Mouse (Mus musculus): ENCODE measurements around the gene Abcb7. TPM values are rescaled to one million over a fixed set of nuclear protein-coding genes. Genes with fewer than 3 reads are reported as not detected.
"Not testable (repeated sequence)": the region's sequence is repeated elsewhere in the genome, so short reads cannot be mapped to it uniquely, and the experiment has no call there.

Gene Abcb7
- polyA plus RNA-seq, 1 experiment, result 5.0 TPM

DNA sequence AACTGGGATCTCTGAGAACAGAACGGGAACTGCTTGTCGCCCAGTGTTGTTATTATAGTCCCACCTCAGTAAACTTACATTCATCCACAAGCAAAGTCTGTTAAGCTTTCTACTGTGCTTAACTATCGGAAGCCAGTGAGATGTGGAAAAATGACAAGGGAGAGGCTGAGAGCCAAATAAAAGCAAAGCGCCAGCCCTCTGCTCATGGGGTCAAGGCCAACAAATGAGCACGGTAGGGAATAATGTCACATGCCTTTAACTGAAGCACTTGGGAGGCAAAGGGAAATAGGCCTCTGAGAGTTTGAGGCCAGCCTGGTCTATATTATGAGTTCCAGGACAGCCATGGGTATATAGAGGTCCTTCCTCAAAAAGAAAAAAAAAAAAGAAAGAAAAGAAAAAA lies 11.2 kb downstream of the Abcb7 start:
- H3K4me3 ChIP-seq (ENCODE audit: insufficient read depth, low read depth, low read length), result no peak overlapping the region
- peaks cover 7% of the 10 kb centered on the region; the same call in 1 of the 2 replicates for H3K4me1 ChIP-seq (ENCODE audit: control insufficient read depth, insufficient read depth, low read length)
- H3K36me3 ChIP-seq (ENCODE audit: control insufficient read depth, insufficient read depth, low read length), result no peaks in the 10 kb centered on the region
- TF ChIP-seq POLR2A (IDR thresholded peaks at IDR 0.05; ENCODE audit: low read depth, low read length) (no peak), CTCF (conservative IDR thresholded peaks at IDR 0.05; ENCODE audit: insufficient read depth, insufficient read length, low read depth, low read length) (no peak)
- DNase-seq, result peak; percentile 43
- no peaks in the 10 kb centered on the region for H3K27me3 ChIP-seq (replicated peaks; ENCODE audit: control insufficient read depth, insufficient read depth, low read length)
- 24% methylated on average over 5 of the region's 5 CpGs for WGBS
- H3K27ac ChIP-seq (ENCODE audit: insufficient read depth, low read depth, low read length), result no peak overlapping the region

DNA sequence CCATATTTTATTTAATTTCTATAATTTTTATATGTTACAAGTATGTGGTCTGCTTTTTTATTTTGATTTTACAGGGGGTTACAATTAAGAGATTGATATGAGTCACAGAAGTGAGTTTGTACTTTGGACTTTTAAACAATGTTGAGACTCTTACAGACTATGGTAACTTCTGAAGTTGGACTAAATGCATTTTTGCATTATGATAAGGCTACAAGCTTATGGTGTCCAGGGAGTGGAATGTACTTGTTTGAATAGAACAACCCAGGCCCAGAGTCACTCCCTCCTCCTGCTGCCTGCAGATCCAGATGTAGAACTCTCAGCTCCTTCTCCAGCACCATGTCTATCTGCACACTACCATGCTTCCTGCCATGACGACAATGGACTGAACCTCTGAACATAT lies 12.5 kb downstream of the Abcb7 start:
- TF ChIP-seq POLR2A (IDR thresholded peaks at IDR 0.05; ENCODE audit: low read depth, low read length) (no peak), CTCF (conservative IDR thresholded peaks at IDR 0.05; ENCODE audit: insufficient read depth, insufficient read length, low read depth, low read length) (no peak)
- no peak overlapping the region for H3K4me3 ChIP-seq (ENCODE audit: insufficient read depth, low read depth, low read length)
- H3K27me3 ChIP-seq (replicated peaks; ENCODE audit: control insufficient read depth, insufficient read depth, low read length), result no peaks in the 10 kb centered on the region
- H3K36me3 ChIP-seq (ENCODE audit: control insufficient read depth, insufficient read depth, low read length), result no peaks in the 10 kb centered on the region
- DNase-seq, result no peak
- WGBS, result 100% methylated on average over 1 of the region's 1 CpGs
- H3K27ac ChIP-seq (ENCODE audit: insufficient read depth, low read depth, low read length), result no peak overlapping the region
- peaks cover 7% of the 10 kb centered on the region; the same call in 1 of the 2 replicates for H3K4me1 ChIP-seq (ENCODE audit: control insufficient read depth, insufficient read depth, low read length)

DNA sequence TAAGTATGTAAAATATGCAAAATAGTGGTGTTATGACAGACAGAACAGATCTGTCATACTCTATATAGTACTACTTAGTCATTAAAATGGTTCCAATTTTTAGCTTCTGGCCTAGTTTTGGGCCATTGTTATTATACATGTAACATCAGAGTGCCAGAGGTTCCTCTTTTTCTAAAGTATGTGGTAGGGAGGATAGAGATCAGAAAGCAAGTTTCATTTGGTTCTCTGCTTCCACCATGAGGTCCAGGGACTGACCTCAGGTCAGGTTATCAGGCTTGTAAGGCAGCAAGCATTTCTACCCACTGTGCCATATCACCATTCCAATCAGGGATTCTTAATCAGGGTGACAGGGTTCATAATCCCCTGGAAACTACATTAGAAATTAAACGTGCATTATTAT lies 16.1 kb downstream of the Abcb7 start:
- DNase-seq, result no peak
- Histone ChIP-seq H3K36me3 (ENCODE audit: control insufficient read depth, insufficient read depth, low read length) (no peaks in the 10 kb centered on the region), H3K4me3 (ENCODE audit: insufficient read depth, low read depth, low read length) (no peak overlapping the region), H3K4me1 (ENCODE audit: control insufficient read depth, insufficient read depth, low read length) (0 out of 2 replicates have a peak, but pooled peaks cover 4% of the 10 kb centered on the region), H3K27ac (ENCODE audit: insufficient read depth, low read depth, low read length) (no peak overlapping the region), H3K27me3 (replicated peaks; ENCODE audit: control insufficient read depth, insufficient read depth, low read length) (no peaks in the 10 kb centered on the region)
- TF ChIP-seq POLR2A (IDR thresholded peaks at IDR 0.05; ENCODE audit: low read depth, low read length) (no peak), CTCF (conservative IDR thresholded peaks at IDR 0.05; ENCODE audit: insufficient read depth, insufficient read length, low read depth, low read length) (no peak)
- 55% methylated on average over 1 of the region's 1 CpGs for WGBS

DNA sequence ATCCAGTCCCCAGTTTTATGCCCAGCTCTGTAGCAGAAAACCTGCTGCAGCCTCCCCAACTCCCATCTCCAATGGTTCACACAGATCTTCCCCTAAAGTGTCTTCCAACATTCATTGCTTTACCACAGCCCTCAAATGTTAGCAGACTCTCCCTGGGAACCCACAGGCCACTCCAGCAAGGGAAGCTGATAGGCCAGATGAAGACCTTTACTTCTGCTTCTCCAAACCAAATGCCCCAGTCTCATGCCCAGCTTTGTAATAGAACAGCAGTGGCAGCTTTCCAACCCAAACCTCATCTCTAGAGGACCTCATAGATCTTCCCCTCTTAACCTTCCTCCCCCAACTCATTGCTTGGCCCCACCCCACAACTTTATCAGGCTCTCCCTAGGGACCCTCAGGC lies 54.0 kb downstream of the Abcb7 start:
- Histone ChIP-seq H3K4me3 (ENCODE audit: insufficient read depth, low read depth, low read length) (no peak overlapping the region), H3K4me1 (ENCODE audit: control insufficient read depth, insufficient read depth, low read length) (no peaks in the 10 kb centered on the region), H3K27ac (ENCODE audit: insufficient read depth, low read depth, low read length) (no peak overlapping the region), H3K27me3 (replicated peaks; ENCODE audit: control insufficient read depth, insufficient read depth, low read length) (no peaks in the 10 kb centered on the region), H3K36me3 (ENCODE audit: control insufficient read depth, insufficient read depth, low read length) (no peaks in the 10 kb centered on the region)
- DNase-seq, result no peak
- TF ChIP-seq POLR2A (IDR thresholded peaks at IDR 0.05; ENCODE audit: low read depth, low read length), result no peak
- TF ChIP-seq CTCF (conservative IDR thresholded peaks at IDR 0.05; ENCODE audit: insufficient read depth, insufficient read length, low read depth, low read length), result no peak

GRCm38 (mm10) chrX:104355842-104356241 lies 57.8 kb downstream of the Abcb7 start:
- 77% methylated on average over 1 of the region's 1 CpGs for WGBS
- H3K4me1 ChIP-seq (ENCODE audit: control insufficient read depth, insufficient read depth, low read length), result no peaks in the 10 kb centered on the region
- no peak overlapping the region for H3K4me3 ChIP-seq (ENCODE audit: insufficient read depth, low read depth, low read length)
- no peaks in the 10 kb centered on the region for H3K27me3 ChIP-seq (replicated peaks; ENCODE audit: control insufficient read depth, insufficient read depth, low read length)
- H3K27ac ChIP-seq (ENCODE audit: insufficient read depth, low read depth, low read length), result no peak overlapping the region
- no peaks in the 10 kb centered on the region for H3K36me3 ChIP-seq (ENCODE audit: control insufficient read depth, insufficient read depth, low read length)
- TF ChIP-seq POLR2A (IDR thresholded peaks at IDR 0.05; ENCODE audit: low read depth, low read length), result no peak
- no peak for TF ChIP-seq CTCF (conservative IDR thresholded peaks at IDR 0.05; ENCODE audit: insufficient read depth, insufficient read length, low read depth, low read length)
- DNase-seq, result no peak

DNA sequence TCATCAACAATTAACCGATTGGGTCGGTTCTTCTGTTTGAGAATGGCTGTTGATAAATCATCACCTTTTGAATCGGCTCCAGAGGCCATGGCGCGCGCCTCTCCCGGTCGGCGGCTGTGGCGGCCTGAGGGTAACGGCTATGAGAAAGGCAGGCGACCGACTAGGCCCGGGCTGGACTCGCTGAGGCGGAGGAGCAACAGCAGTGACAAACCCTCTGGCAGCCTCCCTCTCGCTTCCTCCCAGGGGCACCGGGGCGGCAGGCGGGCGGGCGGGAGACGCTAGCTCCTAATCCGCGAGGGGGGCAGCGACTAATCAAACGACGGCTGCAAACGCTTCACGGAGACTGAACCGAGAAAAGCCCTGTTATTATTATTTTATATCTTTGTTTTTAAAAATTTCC lies 65.5 kb downstream of the Abcb7 start:
- not testable (repeated sequence) for H3K4me3 ChIP-seq (ENCODE audit: insufficient read depth, low read depth, low read length); H3K27ac ChIP-seq (ENCODE audit: insufficient read depth, low read depth, low read length); H3K4me1 ChIP-seq (ENCODE audit: control insufficient read depth, insufficient read depth, low read length); H3K27me3 ChIP-seq (replicated peaks; ENCODE audit: control insufficient read depth, insufficient read depth, low read length); H3K36me3 ChIP-seq (ENCODE audit: control insufficient read depth, insufficient read depth, low read length)
- WGBS, result 96% methylated on average over 29 of the region's 31 CpGs
- peak; percentile 20 for DNase-seq

DNA sequence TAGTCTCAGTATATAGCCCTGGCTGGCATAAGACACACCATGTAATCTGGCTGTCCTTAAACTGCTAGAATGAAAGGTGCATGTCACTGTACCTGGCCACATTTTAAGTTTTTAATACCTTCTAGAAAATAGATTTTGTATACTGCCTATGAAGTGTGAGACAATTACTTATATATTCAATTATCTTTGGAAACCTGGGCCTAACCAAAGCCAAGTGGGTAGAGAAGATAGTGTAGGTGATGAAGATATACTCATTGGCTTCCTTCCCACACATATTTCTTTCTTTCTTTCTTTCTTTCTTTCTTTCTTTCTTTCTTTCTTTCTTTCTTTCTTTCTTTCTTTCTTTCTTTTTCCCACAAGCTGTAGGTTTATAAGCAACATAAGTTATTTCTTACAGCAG lies 121.9 kb downstream of the Abcb7 start:
- no peaks in the 10 kb centered on the region for H3K4me1 ChIP-seq (ENCODE audit: control insufficient read depth, insufficient read depth, low read length)
- DNase-seq, result no peak
- TF ChIP-seq POLR2A (IDR thresholded peaks at IDR 0.05; ENCODE audit: low read depth, low read length), result no peak
- no peak for TF ChIP-seq CTCF (conservative IDR thresholded peaks at IDR 0.05; ENCODE audit: insufficient read depth, insufficient read length, low read depth, low read length)
- no peak overlapping the region for H3K27ac ChIP-seq (ENCODE audit: insufficient read depth, low read depth, low read length)
- no peaks in the 10 kb centered on the region for H3K27me3 ChIP-seq (replicated peaks; ENCODE audit: control insufficient read depth, insufficient read depth, low read length)
- H3K36me3 ChIP-seq (ENCODE audit: control insufficient read depth, insufficient read depth, low read length), result no peaks in the 10 kb centered on the region
- no peak overlapping the region for H3K4me3 ChIP-seq (ENCODE audit: insufficient read depth, low read depth, low read length)

- TF ChIP-seq CTCF (conservative IDR thresholded peaks at IDR 0.05; ENCODE audit: insufficient read depth, insufficient read length, low read depth, low read length) (no peak), POLR2A (IDR thresholded peaks at IDR 0.05; ENCODE audit: low read depth, low read length) (no peak)
- Histone ChIP-seq H3K4me3 (ENCODE audit: insufficient read depth, low read depth, low read length) (no peak overlapping the region), H3K27ac (ENCODE audit: insufficient read depth, low read depth, low read length) (no peak overlapping the region), H3K4me1 (ENCODE audit: control insufficient read depth, insufficient read depth, low read length) (no peaks in the 10 kb centered on the region), H3K36me3 (ENCODE audit: control insufficient read depth, insufficient read depth, low read length) (no peaks in the 10 kb centered on the region), H3K27me3 (replicated peaks; ENCODE audit: control insufficient read depth, insufficient read depth, low read length) (no peaks in the 10 kb centered on the region)
- 100% methylated on average over 1 of the region's 1 CpGs for WGBS
- DNase-seq, result no peak
These were observed 133.8 kb downstream of the Abcb7 start for GRCm38 (mm10) chrX:104279828-104280227.

Measured in kidney, adult 2 months (tissue).